Mouse (Mus musculus) C2C12 (cell line): ENCODE results near the gene Cep164. TPM values are rescaled to one million over a fixed set of nuclear protein-coding genes. Genes with fewer than 3 reads are reported as not detected.

Source experiments
- H3K27me3 ChIP-seq: one replicate; pipeline ENCODE4 v1.6.1; 2011; ENCODE audit not compliant: control insufficient read depth, insufficient read depth, insufficient read length
- H3K36me3 ChIP-seq: one replicate; pipeline ENCODE4 v1.6.1; 2011; ENCODE audit not compliant: control insufficient read depth, insufficient read depth
- H3K4me3 ChIP-seq: one replicate; pipeline ENCODE4 v1.5.1; 2011; ENCODE audit warnings: mild to moderate bottlenecking, control low read depth; ENCODE audit not compliant: poor library complexity, insufficient read depth, severe bottlenecking
- H3K79me2 ChIP-seq: one replicate; pipeline ENCODE4 v1.6.1; 2011; ENCODE audit not compliant: control insufficient read depth, insufficient read depth
- H3K79me3 ChIP-seq: one replicate; pipeline ENCODE4 v1.6.1; 2011; ENCODE audit warnings: low read depth, control low read depth
- H3ac ChIP-seq: one replicate; pipeline ENCODE3; 2011; ENCODE audit warnings: low read depth; ENCODE audit not compliant: control insufficient read depth, insufficient read length
- CEBPB ChIP-seq: IDR thresholded peaks from one replicate; pipeline ENCODE4 v1.6.1; 2011; ENCODE audit warnings: low read depth, mild to moderate bottlenecking, control low read depth, moderate library complexity
- CTCF ChIP-seq: IDR thresholded peaks from one replicate; pipeline ENCODE4 v1.5.1; 2011; ENCODE audit not compliant: control insufficient read depth, insufficient read depth, insufficient read length
- FOSL1 ChIP-seq: IDR thresholded peaks from one replicate; pipeline ENCODE4 v1.8.0; 2011; ENCODE audit warnings: mild to moderate bottlenecking, low read length; ENCODE audit not compliant: poor library complexity, insufficient read depth, severe bottlenecking
- MAX ChIP-seq: IDR thresholded peaks from one replicate; pipeline ENCODE4 v1.6.1; 2011; ENCODE audit warnings: mild to moderate bottlenecking, control low read depth
- MYOD1 ChIP-seq: IDR thresholded peaks from one replicate; pipeline ENCODE4 v1.6.1; 2011; ENCODE audit warnings: low read depth; ENCODE audit not compliant: control insufficient read depth, insufficient read length
- MYOG ChIP-seq: IDR thresholded peaks from one replicate; pipeline ENCODE4 v1.6.1; 2011; ENCODE audit not compliant: control insufficient read depth, insufficient read length; ENCODE audit errors: extremely low read depth
- USF1 ChIP-seq: IDR thresholded peaks from one replicate; pipeline ENCODE4 v1.6.1; 2011; ENCODE audit warnings: low read depth, mild to moderate bottlenecking, control low read depth, moderate library complexity
- polyA plus RNA-seq: library from polyadenylated mRNA; unstranded; fragments of >200 nt; fragmentation: generic; extraction: Trizol; gene quantifications from one replicate; pipeline ENCODE4 v1.2.1, GENCODE M21; 2012; ENCODE audit warnings: missing spikeins

Cep164 gene
- polyA plus RNA-seq, 1 experiment: 12.7 TPM

DNA sequence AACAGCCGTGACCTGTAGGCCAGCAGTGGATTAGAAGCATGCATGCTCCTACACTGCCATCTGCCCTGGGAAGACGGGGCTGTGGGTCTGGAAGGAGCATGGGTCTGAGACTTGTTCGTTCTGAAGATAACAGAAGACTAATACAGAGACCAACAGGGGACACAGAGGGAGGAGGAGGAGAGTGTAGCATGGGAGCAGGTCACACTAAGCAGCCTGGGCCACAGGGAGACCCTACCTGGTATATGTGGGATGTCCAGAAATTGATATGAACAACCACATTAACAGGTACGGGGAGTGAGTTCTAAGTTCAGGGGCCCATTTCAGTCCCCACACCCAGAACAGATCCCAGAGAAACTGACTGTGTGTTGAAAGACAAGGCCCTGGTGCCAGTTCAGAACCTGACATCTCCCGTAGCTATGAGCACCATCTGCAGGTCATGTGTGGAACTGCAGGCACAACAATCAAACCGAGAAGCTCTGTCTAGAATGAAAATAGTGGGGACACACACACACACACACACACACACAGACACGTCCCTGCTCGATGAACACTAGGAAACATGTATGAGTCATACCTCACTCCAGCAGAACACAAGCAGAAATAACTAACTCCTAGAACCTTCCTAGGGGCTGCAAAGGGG is 73.9 kb downstream of the Cep164 start:
- Histone ChIP-seq H3K4me3 (no peak overlapping the region), H3K79me2 (no peaks in the 10 kb centered on the region), H3K36me3 (no peaks in the 10 kb centered on the region), H3K27me3 (peaks cover 15% of the 10 kb centered on the region), H3K79me3 (no peaks in the 10 kb centered on the region), H3ac (no peak overlapping the region)
- TF ChIP-seq MYOD1 (no peak), USF1 (no peak), MYOG (no peak), FOSL1 (no peak), MAX (no peak), CTCF (peak; percentile 71), CEBPB (no peak)

DNA sequence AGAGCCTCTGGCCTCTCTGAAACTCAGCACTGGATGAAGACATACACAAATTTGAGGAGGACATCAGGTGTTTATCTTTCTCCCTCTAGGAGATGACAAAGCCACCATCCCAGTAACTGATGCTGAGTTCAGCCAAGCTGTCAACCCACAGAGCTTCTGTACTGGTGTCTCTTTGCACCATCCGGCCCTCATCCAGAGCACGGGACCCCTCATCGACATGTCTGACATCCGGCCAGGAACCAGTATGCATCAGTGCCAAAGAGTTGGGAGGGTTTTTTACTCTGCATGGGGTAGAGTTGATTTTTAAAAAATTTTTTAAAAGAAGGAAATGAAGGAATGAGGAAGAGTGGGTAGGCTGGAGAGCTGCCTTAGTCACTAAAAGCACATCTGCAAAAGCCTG is 78.6 kb downstream of the Cep164 start:
- Histone ChIP-seq H3ac (no peak overlapping the region), H3K4me3 (no peak overlapping the region), H3K27me3 (peaks cover 37% of the 10 kb centered on the region), H3K79me3 (no peaks in the 10 kb centered on the region), H3K36me3 (no peaks in the 10 kb centered on the region), H3K79me2 (no peaks in the 10 kb centered on the region)
- no peak for TF ChIP-seq CEBPB
- no peak for TF ChIP-seq MYOD1
- TF ChIP-seq USF1: no peak
- TF ChIP-seq CTCF: no peak
- no peak for TF ChIP-seq FOSL1
- TF ChIP-seq MAX: no peak
- no peak for TF ChIP-seq MYOG

DNA sequence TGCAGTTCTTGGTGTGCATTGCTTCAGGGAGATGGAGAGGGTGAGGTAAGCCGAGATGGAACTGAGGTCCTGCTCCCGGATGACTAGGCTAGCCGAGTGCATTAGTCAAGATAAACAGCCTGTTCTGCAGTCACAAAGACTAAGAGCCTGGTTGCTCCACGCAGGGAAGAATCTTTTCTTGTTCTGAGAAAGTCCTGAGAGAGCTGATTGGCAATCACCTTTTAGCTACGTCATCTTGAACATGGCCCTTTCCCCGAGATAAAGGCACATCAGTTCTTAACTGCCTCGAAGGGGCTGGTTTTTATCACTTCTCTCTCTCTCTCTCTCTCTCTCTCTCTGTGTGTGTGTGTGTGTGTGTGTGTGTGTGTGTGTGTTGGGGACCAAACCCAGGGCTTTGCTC is 83.0 kb downstream of the Cep164 start:
- no peaks in the 10 kb centered on the region for H3K36me3 ChIP-seq
- H3ac ChIP-seq: no peak overlapping the region
- no peak overlapping the region for H3K4me3 ChIP-seq
- TF ChIP-seq MAX (no peak), MYOG (no peak), CEBPB (no peak)
- H3K79me3 ChIP-seq: no peaks in the 10 kb centered on the region
- H3K27me3 ChIP-seq: peaks cover 56% of the 10 kb centered on the region
- H3K79me2 ChIP-seq: no peaks in the 10 kb centered on the region

DNA sequence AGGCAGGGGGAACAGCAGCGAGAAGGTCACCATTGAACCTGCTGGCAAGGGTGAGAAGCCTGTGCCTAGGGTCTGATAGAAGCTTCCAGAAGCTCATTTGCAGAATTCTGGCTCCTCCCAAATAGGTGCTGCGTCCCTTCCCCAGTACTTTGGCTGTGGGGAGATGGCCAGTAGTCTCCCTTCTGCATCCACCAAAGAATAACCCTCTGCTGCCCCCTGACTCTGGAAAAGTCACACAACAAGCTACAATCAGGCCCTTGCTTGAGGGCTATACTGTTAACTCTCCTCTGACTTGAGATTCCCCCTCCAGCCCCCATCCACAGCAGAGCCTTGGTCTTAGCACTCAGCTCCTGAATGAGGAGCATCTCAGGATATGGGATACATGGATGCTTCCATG is 87.9 kb downstream of the Cep164 start:
- Histone ChIP-seq H3K79me2 (no peaks in the 10 kb centered on the region), H3K4me3 (no peak overlapping the region), H3ac (no peak overlapping the region), H3K36me3 (no peaks in the 10 kb centered on the region), H3K27me3 (peaks cover 56% of the 10 kb centered on the region), H3K79me3 (no peaks in the 10 kb centered on the region)
- TF ChIP-seq CEBPB (no peak), MAX (no peak), FOSL1 (no peak), CTCF (no peak), MYOD1 (no peak), USF1 (no peak), MYOG (no peak)

DNA sequence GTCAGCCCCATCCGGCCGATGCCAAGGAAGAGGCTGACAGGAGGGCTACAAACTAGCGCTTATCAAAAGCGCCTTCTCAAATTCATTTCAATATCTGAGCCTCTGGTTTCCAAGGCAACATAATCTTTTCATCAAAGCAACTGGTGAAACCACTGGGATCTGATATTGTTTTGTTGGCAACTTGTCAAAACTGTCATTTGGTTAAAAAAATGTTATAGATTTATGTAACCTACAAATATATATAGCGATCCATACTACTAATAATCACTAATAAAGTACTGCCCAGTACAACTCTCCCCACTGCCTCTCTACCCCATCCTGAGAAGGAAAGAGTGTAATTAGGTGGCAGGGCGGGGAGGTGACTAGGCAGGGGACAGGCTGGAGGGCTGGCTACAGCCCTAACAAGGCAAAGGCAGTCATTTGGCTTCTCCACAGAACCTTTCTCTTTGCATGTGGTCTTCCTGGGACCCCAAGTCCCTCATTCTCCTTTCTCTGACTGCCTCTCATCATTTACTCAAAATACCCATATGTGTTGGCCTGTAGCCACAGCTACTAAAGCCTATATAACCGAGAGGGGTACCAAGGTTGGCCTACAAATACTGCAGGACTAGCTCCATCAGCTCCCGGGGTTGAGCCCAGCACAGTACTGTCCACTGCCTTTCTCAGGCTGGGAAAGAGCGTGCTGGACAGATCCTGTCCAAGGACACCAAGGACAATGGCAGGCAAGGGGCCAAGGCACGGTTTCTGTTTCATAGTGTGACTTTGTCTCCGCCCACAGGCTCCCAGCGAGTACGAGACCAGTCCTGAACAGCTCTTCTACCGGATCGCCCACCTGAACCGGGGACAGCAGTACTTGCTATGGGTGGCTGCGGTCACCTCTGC is 88.5 kb downstream of the Cep164 start:
- TF ChIP-seq USF1 (no peak), MAX (no peak), CTCF (no peak), MYOD1 (no peak), CEBPB (no peak), FOSL1 (no peak), MYOG (no peak)
- Histone ChIP-seq H3K79me2 (no peaks in the 10 kb centered on the region), H3K4me3 (no peak overlapping the region), H3K36me3 (no peaks in the 10 kb centered on the region), H3K79me3 (no peaks in the 10 kb centered on the region), H3ac (no peak overlapping the region), H3K27me3 (peaks cover 49% of the 10 kb centered on the region)

DNA sequence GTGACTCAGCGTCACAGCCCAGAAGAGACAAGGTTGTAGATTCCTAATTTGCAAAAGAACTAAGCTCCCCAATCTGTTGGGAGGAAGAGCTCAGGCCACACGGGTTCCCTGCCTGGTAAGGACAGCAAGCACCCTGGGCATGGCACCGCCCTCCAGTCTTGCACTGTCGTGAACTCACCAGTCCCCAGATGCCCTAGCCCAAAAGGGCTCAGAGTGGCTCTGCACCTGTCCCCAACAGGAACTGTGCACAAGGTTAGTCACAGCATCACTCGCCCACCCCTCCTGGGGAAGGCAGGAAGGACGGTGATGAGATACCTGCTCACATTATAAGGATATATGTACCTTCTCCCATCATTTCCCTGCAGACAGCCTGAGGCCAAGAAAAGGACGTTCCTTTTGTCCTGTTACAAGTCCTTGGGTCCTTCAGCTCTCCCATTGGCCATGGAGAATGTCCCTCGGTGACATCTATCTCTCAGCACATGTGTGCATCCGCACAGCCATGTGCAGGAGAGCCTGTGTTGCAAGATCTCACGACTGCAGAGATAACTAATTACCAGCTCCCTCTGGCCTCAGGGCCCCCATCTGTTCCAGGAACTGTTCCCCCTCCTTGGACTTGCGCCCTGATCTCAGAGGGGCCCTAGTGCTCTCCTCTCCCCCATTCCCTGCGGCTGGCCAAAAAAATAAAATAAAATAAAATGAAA is 89.3 kb downstream of the Cep164 start:
- Histone ChIP-seq H3K27me3 (peaks cover 47% of the 10 kb centered on the region), H3K36me3 (no peaks in the 10 kb centered on the region), H3K79me3 (no peaks in the 10 kb centered on the region), H3ac (no peak overlapping the region), H3K79me2 (no peaks in the 10 kb centered on the region), H3K4me3 (no peak overlapping the region)
- no peak for TF ChIP-seq USF1
- no peak for TF ChIP-seq MYOG
- TF ChIP-seq MAX: no peak
- TF ChIP-seq CEBPB: no peak
- TF ChIP-seq MYOD1: no peak
- TF ChIP-seq CTCF: no peak
- no peak for TF ChIP-seq FOSL1
